ENCODE assay signal across 42 mouse cellular contexts in the genomic region with DNA sequence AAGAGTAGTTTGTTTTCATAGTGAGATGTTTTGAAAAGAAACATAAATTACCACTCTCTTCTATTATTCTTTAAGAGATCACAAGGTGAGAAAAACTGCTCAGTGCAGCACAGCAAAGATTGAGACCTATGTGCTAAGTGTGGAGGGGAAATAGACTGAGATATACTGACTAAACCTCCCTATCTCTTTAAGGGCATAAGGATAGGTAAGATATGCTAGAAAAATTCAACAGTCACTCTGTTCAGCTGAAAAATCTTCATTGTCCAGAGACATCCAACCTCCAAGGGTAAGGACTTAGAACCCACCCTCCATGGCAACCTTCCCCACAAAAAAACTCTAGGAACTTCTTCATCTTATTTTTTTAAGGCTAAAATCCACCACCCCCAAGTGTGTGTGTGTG. TPM values are rescaled to one million over a fixed set of nuclear protein-coding genes. Genes with fewer than 3 reads are reported as not detected.
"Had no signal": no experiment of that assay in that cellular context is flagged by ENCODE, and none has a peak within 500 bp of the region (broad histone marks: within the 10 kb centered on the region; RNA-seq: fewer than 3 reads in every experiment).

No protein-coding gene starts in this region.

- H3K27ac ChIP-seq: heart, embryonic 10.5 days; heart, embryonic 13.5 days; heart, embryonic 15.5 days; hindbrain, embryonic 10.5 days; hindbrain, embryonic 12.5 days; hindbrain, embryonic 13.5 days; hindbrain, embryonic 14.5 days; hindbrain, embryonic 15.5 days; hindbrain, postnatal 0 days; intestine, embryonic 15.5 days; kidney, embryonic 15.5 days; kidney, postnatal 0 days; layer of hippocampus, adult 2 months; left cerebral cortex, adult 2 months had no signal

- H3K9ac ChIP-seq: heart, embryonic 12.5 days; heart, embryonic 13.5 days; heart, embryonic 15.5 days; hindbrain, embryonic 12.5 days; hindbrain, embryonic 13.5 days; hindbrain, embryonic 14.5 days; hindbrain, embryonic 15.5 days; intestine, embryonic 15.5 days; kidney, embryonic 15.5 days had no signal

- H3K4me3 ChIP-seq: heart, embryonic 10.5 days; heart, embryonic 12.5 days; heart, embryonic 13.5 days; heart, embryonic 15.5 days; hindbrain, embryonic 10.5 days; hindbrain, embryonic 12.5 days; hindbrain, embryonic 13.5 days; hindbrain, embryonic 15.5 days; intestine, embryonic 15.5 days; kidney, embryonic 15.5 days; layer of hippocampus, adult 2 months; left cerebral cortex, adult 2 months had no signal

- H3K27me3 ChIP-seq: heart, embryonic 12.5 days; heart, embryonic 13.5 days; heart, embryonic 15.5 days; hindbrain, embryonic 12.5 days; hindbrain, embryonic 13.5 days; hindbrain, embryonic 15.5 days; intestine, embryonic 15.5 days; kidney, embryonic 15.5 days had no signal

- DNase-seq: heart, postnatal 10 days; heart, postnatal 14 days; heart, postnatal 36 days; heart, postnatal 4 days; kidney, adult 11 months; kidney, adult 18-20 months; kidney, adult 2 months; kidney, adult 8-10 months; kidney, adult 9 months; kidney, postnatal 10 days; kidney, postnatal 14 days; kidney, postnatal 25 days; kidney, postnatal 36 days; kidney, postnatal 4 days; layer of hippocampus, adult 9-11 months; layer of hippocampus, postnatal 36 days had no signal

- H3K4me2 ChIP-seq: heart, embryonic 11.5 days; heart, embryonic 12.5 days; heart, embryonic 13.5 days; heart, embryonic 15.5 days; hindbrain, embryonic 12.5 days; hindbrain, embryonic 13.5 days; hindbrain, embryonic 14.5 days; hindbrain, embryonic 15.5 days; intestine, embryonic 15.5 days; kidney, embryonic 15.5 days had no signal

- H3K36me3 ChIP-seq: heart, embryonic 10.5 days; heart, embryonic 12.5 days; heart, embryonic 13.5 days; heart, embryonic 15.5 days; hindbrain, embryonic 10.5 days; hindbrain, embryonic 12.5 days; hindbrain, embryonic 13.5 days; hindbrain, embryonic 15.5 days; intestine, embryonic 15.5 days; kidney, embryonic 15.5 days had no signal

- H3K4me1 ChIP-seq: heart, embryonic 10.5 days; heart, embryonic 12.5 days; heart, embryonic 13.5 days; heart, embryonic 15.5 days; hindbrain, embryonic 10.5 days; hindbrain, embryonic 12.5 days; hindbrain, embryonic 13.5 days; hindbrain, embryonic 15.5 days; intestine, embryonic 15.5 days; kidney, embryonic 15.5 days had no signal

- ATAC-seq: hindbrain, postnatal 0 days; inflammation-experienced regulatory T-cells, adult 6 months; intestine, embryonic 15.5 days; intestine, embryonic 16.5 days; intestine, postnatal 0 days had no signal

- H3K9me3 ChIP-seq: heart, embryonic 10.5 days; heart, embryonic 12.5 days; heart, embryonic 13.5 days; heart, embryonic 15.5 days; hindbrain, embryonic 10.5 days; hindbrain, embryonic 12.5 days; hindbrain, embryonic 13.5 days; hindbrain, embryonic 15.5 days; intestine, embryonic 15.5 days; kidney, embryonic 15.5 days had no signal

RNA-seq across cellular contexts. Expression of gene Vmn2r84, which starts 29.4 kb away (rescaled TPM):
- total RNA-seq: heart, postnatal 10 days; heart, postnatal 14 days; heart, postnatal 25 days; heart, postnatal 36 days; heart, postnatal 4 days had no signal
- polyA plus RNA-seq: heart, embryonic 10.5 days; heart, embryonic 12.5 days; heart, embryonic 13.5 days; heart, embryonic 14.5 days; heart, embryonic 15.5 days; heart, postnatal 0 days; hindbrain, embryonic 10.5 days; hindbrain, embryonic 11.5 days; hindbrain, embryonic 12.5 days; hindbrain, embryonic 13.5 days; intestine, embryonic 14.5 days; intestine, embryonic 15.5 days; intestine, embryonic 16.5 days; intestine, postnatal 0 days; kidney, adult 2 months; kidney, embryonic 15.5 days; kidney, embryonic 16.5 days; kidney, postnatal 0 days; large intestine, adult 2 months had no signal

RNA-seq across cellular contexts. Expression of gene Tespa1, which starts 42.1 kb away (rescaled TPM):
- total RNA-seq: hindbrain, postnatal 0 days had no signal
- polyA plus RNA-seq: heart, embryonic 14.5 days; heart, postnatal 0 days; hindbrain, embryonic 10.5 days; hindbrain, embryonic 12.5 days; hindbrain, embryonic 13.5 days; hindbrain, embryonic 14.5 days; hindbrain, postnatal 0 days had no signal
